25 mouse cellular contexts compared by ENCODE assay signal in the genomic region with DNA sequence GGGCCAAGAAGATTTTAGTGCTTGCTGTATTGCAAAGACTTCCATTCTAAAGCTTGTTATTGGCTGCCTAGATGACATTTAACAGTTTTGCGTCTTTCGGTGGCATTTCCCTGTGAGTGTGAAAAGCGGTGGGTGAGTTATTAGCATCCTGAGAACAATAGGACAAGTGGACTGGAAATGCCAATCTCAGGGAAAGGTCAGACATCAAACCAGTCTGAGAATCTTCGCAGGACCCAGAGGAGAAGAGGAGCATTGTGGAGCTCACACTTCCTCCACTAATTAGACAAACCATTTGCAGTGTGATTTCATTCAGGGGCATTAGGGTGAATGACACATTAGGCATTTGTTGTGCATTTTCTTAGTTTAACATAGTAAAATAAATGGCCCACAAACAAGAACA.
"Had no signal": no experiment of that assay in that cellular context is flagged by ENCODE, and none has a peak within 500 bp of the region (broad histone marks: within the 10 kb centered on the region; RNA-seq: fewer than 3 reads in every experiment).

No protein-coding gene starts in this region.

- ATAC-seq: hindbrain, embryonic 16.5 days; inflammation-experienced regulatory T-cells, adult 6 months; intestine, embryonic 15.5 days; intestine, postnatal 0 days had no signal

- H3K4me1 ChIP-seq: intestine, embryonic 15.5 days; limb, embryonic 13.5 days; limb, embryonic 15.5 days; liver, embryonic 12.5 days had no signal

- H3K4me2 ChIP-seq: heart, embryonic 12.5 days; hindbrain, embryonic 14.5 days; intestine, embryonic 15.5 days; limb, embryonic 13.5 days; limb, embryonic 15.5 days; liver, embryonic 12.5 days had no signal

- H3K9me3 ChIP-seq: heart, embryonic 10.5 days; heart, embryonic 12.5 days; hindbrain, embryonic 10.5 days; intestine, embryonic 15.5 days; limb, embryonic 13.5 days; limb, embryonic 15.5 days had no signal

- H3K36me3 ChIP-seq: heart, embryonic 10.5 days; heart, embryonic 12.5 days; hindbrain, embryonic 10.5 days; intestine, embryonic 15.5 days; limb, embryonic 13.5 days; limb, embryonic 15.5 days; liver, embryonic 12.5 days had no signal

- H3K27ac ChIP-seq: gastrocnemius, adult 2 months; heart, embryonic 10.5 days; hindbrain, embryonic 10.5 days; hindbrain, embryonic 14.5 days; intestine, embryonic 15.5 days; layer of hippocampus, adult 2 months; left cerebral cortex, adult 2 months; limb, embryonic 13.5 days; limb, embryonic 15.5 days; liver, embryonic 12.5 days; liver, embryonic 14.5 days had no signal

- H3K27me3 ChIP-seq: heart, embryonic 12.5 days; intestine, embryonic 15.5 days; limb, embryonic 13.5 days; limb, embryonic 15.5 days; liver, embryonic 12.5 days had no signal

- H3K4me3 ChIP-seq: gastrocnemius, adult 2 months; heart, embryonic 10.5 days; heart, embryonic 12.5 days; hindbrain, embryonic 10.5 days; intestine, embryonic 15.5 days; layer of hippocampus, adult 2 months; left cerebral cortex, adult 2 months; limb, embryonic 13.5 days; limb, embryonic 15.5 days; liver, embryonic 12.5 days had no signal

- H3K9ac ChIP-seq: heart, embryonic 12.5 days; hindbrain, embryonic 14.5 days; intestine, embryonic 15.5 days; limb, embryonic 13.5 days; limb, embryonic 15.5 days; liver, embryonic 12.5 days; liver, embryonic 14.5 days had no signal

- DNase-seq: gastrocnemius, adult 2 months; gastrocnemius, postnatal 10 days; gastrocnemius, postnatal 25 days; heart, adult 18-20 months; heart, postnatal 10 days; heart, postnatal 4 days; kidney, adult 18-20 months; kidney, adult 8-10 months; kidney, postnatal 10 days; kidney, postnatal 25 days; kidney, postnatal 4 days had no signal
